Mouse (Mus musculus): ENCODE measurements around the gene Gpr139. TPM values are rescaled to one million over a fixed set of nuclear protein-coding genes. Genes with fewer than 3 reads are reported as not detected.

Gpr139 gene
- not detected for polyA plus RNA-seq (2014; fragmentation: Illumina TruSeq; extraction: RNeasy Lipid Tissue Mini Kit (QIAGEN cat#74804); ENCODE audit: low replicate concordance)

DNA sequence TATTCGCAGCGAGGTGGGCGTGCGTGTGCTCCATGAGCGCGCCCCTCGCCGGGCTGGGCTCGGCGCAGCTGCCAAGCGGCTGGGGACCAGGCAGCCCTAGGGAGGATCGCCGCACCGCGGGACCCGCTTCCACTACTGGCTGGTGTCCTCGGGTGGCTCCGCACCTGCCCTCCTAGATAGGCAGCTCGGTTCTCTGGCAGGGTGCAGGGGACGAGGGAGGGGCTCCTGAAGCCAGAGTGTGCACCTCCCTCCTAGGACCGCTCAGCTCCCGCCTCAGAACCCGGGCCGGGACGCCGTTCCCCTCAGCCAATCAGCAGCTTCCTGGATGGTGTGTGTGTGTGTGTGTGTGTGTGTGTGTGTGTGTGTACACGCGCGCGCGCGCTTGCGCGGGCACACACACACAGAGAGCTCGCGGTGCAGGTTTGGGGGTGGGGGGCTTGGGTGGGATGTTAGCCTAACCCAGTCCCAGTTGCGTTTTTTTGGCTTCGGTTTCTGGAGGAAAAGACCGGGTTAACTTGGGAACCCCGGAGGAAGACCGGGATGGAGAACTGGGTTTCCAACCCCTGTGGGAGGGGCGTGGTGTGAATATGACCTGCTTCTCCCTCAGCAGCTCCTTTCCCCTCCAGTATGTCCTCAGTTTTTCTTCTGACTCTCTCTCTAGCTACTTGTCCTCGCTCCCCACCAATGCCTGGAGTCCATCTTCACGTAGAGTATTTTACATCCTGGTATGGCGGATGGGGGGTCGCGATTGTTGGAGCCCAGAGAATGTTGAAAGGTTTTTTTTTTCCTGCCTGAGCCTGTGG lies at the start of gene Gpr139:
TSS of gene Gpr139 (minus strand) at position 263 of the 803 bp plus-strand sequence.

Other genes with a start within 250 kb of the Gpr139 start
- gene Gprc5b, start 189.4 kb downstream of the Gpr139 start, polyA plus RNA-seq (2014; fragmentation: Illumina TruSeq; extraction: RNeasy Lipid Tissue Mini Kit (QIAGEN cat#74804); ENCODE audit: low replicate concordance) = 0.45 TPM